Mouse (Mus musculus) bone marrow, adult 2 months (tissue): ENCODE measurements around the gene Ints6.

Experiments
- CTCF ChIP-seq: fragments of 200-500 bp; IDR thresholded peaks from 2 replicates; pipeline ENCODE4 v1.5.1; 2011; ENCODE audit warnings: low read length, control low read depth; ENCODE audit not compliant: control insufficient read depth, insufficient read depth
- POLR2A ChIP-seq: fragments of 200-500 bp; IDR thresholded peaks from 2 replicates; pipeline ENCODE4 v1.6.1; 2011; ENCODE audit warnings: low read depth, mild to moderate bottlenecking, control low read depth, low read length, borderline replicate concordance; ENCODE audit not compliant: control insufficient read depth

DNA sequence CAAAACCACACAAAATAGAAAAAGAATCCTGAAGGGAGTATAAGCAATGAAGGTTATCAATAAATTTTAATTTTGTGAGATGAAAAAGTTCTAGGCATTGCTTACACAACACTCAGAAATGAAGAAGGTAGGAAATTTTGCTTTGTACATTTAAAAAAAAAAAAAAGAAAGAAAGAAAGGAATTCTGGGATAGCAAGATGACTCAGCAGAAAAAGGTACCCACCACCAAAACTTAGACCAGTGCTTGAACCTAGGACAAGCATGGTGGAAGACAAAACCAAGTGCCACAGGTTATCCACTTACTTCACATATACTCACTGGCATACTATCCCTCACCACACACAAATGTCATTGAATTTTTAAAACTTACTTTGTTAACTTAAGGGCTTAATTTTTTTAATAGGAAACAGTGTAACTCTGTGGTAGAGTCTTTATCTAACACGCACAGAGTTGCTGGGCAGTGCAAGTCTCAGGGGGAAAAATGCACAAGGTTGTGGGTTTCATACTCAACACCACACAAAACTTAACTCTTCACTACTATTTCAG, 5.8 kb downstream of the Ints6 start:
- TF ChIP-seq CTCF (no peak), POLR2A (no peak)
